Mouse (Mus musculus): Measurements from ENCODE around the gene Gas7. TPM values are rescaled to one million over a fixed set of nuclear protein-coding genes. Genes with fewer than 3 reads are reported as not detected.

The Gas7 gene
- polyA plus RNA-seq, 1 experiment from 2014 or later: 7.4 TPM

DNA sequence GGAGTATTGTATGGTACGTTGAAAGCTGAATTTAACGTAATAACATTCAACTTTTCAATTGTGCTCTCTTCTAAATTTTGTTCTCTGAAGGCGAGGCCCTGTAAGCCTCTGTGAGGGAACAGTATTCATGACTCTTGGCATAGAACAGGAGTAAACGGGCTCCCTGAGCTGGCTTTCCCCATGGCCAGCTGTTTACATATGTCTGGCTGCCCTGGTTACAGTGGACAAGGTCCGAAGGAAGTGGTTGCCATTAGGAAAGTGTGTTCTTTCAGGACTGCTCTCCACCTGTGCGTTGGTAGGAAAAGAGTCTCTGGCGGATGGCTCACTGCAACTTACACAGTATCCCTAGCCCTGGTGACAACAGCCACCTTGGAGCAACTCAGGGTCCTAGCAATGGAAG, 171.9 kb downstream of the Gas7 start:
- Histone ChIP-seq H3K27ac (ENCODE audit: poor library complexity, severe bottlenecking) (no peak overlapping the region), H3K4me1 (replicated peaks) (peaks cover 12% of the 10 kb centered on the region; the same call in 1 of the 2 replicates)
- WGBS: 79% methylated on average over 7 of the region's 7 CpGs

DNA sequence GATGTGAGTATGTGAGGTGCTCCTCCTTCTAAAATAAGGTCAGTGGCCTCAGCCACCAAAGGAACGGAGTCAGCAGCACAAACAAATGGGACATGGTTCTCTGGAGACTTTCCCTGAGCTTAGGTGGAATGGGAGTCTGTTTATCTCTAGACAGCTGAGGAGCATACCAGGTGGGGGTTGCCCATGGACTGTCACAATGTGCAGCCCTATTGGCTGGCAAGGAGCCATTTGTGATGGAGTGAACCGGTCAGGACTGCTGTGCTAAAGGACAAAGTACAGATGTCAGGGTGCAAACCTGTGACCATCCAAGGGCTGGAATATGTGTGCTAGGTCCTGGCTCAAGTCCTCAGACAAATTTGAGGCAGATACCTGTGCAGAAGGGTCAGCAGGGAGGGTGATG, 173.3 kb downstream of the Gas7 start:
- Histone ChIP-seq H3K9me3 (replicated peaks) (no peaks in the 10 kb centered on the region), H3K4me1 (replicated peaks) (peaks cover 12% of the 10 kb centered on the region; the same call in 1 of the 2 replicates), H3K9ac (no peak overlapping the region), H3K36me3 (no peaks in the 10 kb centered on the region), H3K27ac (ENCODE audit: poor library complexity, severe bottlenecking) (no peak overlapping the region), H3K27me3 (replicated peaks) (no peaks in the 10 kb centered on the region), H3K4me2 (no peak overlapping the region), H3K4me3 (no peak overlapping the region)
- WGBS: 40% methylated on average over 2 of the region's 2 CpGs
- no peak for ATAC-seq (ENCODE audit: insufficient number of reproducible peaks, low FRiP score)

More for the DNA sequence above, 171.9 kb downstream of the Gas7 start:
- no peak overlapping the region for H3K9ac ChIP-seq
- no peak for ATAC-seq (ENCODE audit: insufficient number of reproducible peaks, low FRiP score)
- no peak overlapping the region for H3K4me2 ChIP-seq
- no peaks in the 10 kb centered on the region for H3K36me3 ChIP-seq
- H3K27me3 ChIP-seq (replicated peaks): no peaks in the 10 kb centered on the region
- H3K4me3 ChIP-seq: no peak overlapping the region
- H3K9me3 ChIP-seq (replicated peaks): no peaks in the 10 kb centered on the region

- no peaks in the 10 kb centered on the region for H3K36me3 ChIP-seq
- no peak overlapping the region for H3K27ac ChIP-seq (ENCODE audit: poor library complexity, severe bottlenecking)
- no peak overlapping the region for H3K9ac ChIP-seq
- no peaks in the 10 kb centered on the region for H3K9me3 ChIP-seq (replicated peaks)
- WGBS: 80% methylated on average over 8 of the region's 8 CpGs
- H3K4me2 ChIP-seq: no peak overlapping the region
- ATAC-seq (ENCODE audit: insufficient number of reproducible peaks, low FRiP score): no peak
- no peak overlapping the region for H3K4me3 ChIP-seq
- no peaks in the 10 kb centered on the region for H3K27me3 ChIP-seq (replicated peaks)
- H3K4me1 ChIP-seq (replicated peaks): peaks cover 11% of the 10 kb centered on the region; the same call in 1 of the 2 replicates
Measured at GRCm38 (mm10) chr11:67632906-67633305, 177.7 kb downstream of the Gas7 start.

- WGBS: 62% methylated on average over 3 of the region's 3 CpGs
- ATAC-seq (ENCODE audit: insufficient number of reproducible peaks, low FRiP score): no peak
- Histone ChIP-seq H3K27ac (ENCODE audit: poor library complexity, severe bottlenecking) (no peak overlapping the region), H3K4me2 (no peak overlapping the region), H3K27me3 (replicated peaks) (no peaks in the 10 kb centered on the region), H3K4me3 (no peak overlapping the region), H3K9ac (no peak overlapping the region), H3K36me3 (no peaks in the 10 kb centered on the region), H3K9me3 (replicated peaks) (no peaks in the 10 kb centered on the region), H3K4me1 (replicated peaks) (peaks cover 3% of the 10 kb centered on the region; the same call in 1 of the 2 replicates)
Measured at GRCm38 (mm10) chr11:67633620-67634229, 178.5 kb downstream of the Gas7 start.

GRCm38 (mm10) chr11:67636201-67636600, 181.0 kb downstream of the Gas7 start:
- H3K4me3 ChIP-seq: no peak overlapping the region
- no peak overlapping the region for H3K4me2 ChIP-seq
- 50% methylated on average over 4 of the region's 4 CpGs for WGBS
- no peaks in the 10 kb centered on the region for H3K4me1 ChIP-seq (replicated peaks)
- H3K9me3 ChIP-seq (replicated peaks): no peaks in the 10 kb centered on the region
- no peak for ATAC-seq (ENCODE audit: insufficient number of reproducible peaks, low FRiP score)
- H3K27ac ChIP-seq (ENCODE audit: poor library complexity, severe bottlenecking): no peak overlapping the region
- H3K9ac ChIP-seq: no peak overlapping the region
- H3K27me3 ChIP-seq (replicated peaks): no peaks in the 10 kb centered on the region
- H3K36me3 ChIP-seq: no peaks in the 10 kb centered on the region

GRCm38 (mm10) chr11:67636905-67637586, 181.8 kb downstream of the Gas7 start:
- H3K36me3 ChIP-seq: no peaks in the 10 kb centered on the region
- 62% methylated on average over 6 of the region's 6 CpGs for WGBS
- H3K4me2 ChIP-seq: no peak overlapping the region
- H3K9ac ChIP-seq: no peak overlapping the region
- H3K4me1 ChIP-seq (replicated peaks): no peaks in the 10 kb centered on the region
- no peaks in the 10 kb centered on the region for H3K27me3 ChIP-seq (replicated peaks)
- no peak overlapping the region for H3K27ac ChIP-seq (ENCODE audit: poor library complexity, severe bottlenecking)
- H3K9me3 ChIP-seq (replicated peaks): no peaks in the 10 kb centered on the region
- ATAC-seq (ENCODE audit: insufficient number of reproducible peaks, low FRiP score): no peak
- no peak overlapping the region for H3K4me3 ChIP-seq

DNA sequence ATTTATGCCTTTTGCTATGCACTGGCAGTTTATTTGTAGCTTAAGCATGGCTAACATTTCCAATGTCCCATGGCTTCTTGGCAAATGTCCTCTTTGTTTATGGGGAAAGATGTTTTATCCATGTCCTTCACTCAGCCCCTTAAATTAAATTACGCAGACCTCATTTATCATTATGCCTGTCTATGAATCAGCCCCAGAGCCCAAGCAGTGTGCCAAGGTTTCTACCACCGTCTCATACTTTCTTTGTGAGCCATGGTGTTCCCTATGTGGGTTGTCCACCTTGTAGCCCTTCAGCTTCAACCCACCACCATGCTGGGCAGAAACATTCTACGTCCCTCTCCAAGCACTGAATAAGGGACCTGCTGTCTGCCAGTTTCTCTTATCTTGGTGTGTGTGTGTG, 183.2 kb downstream of the Gas7 start:
- Histone ChIP-seq H3K4me3 (no peak overlapping the region), H3K4me2 (no peak overlapping the region), H3K9ac (no peak overlapping the region), H3K27me3 (replicated peaks) (no peaks in the 10 kb centered on the region), H3K27ac (ENCODE audit: poor library complexity, severe bottlenecking) (no peak overlapping the region), H3K36me3 (no peaks in the 10 kb centered on the region), H3K9me3 (replicated peaks) (no peaks in the 10 kb centered on the region), H3K4me1 (replicated peaks) (0 out of 2 replicates have a peak, but pooled peaks cover 4% of the 10 kb centered on the region)
- 79% methylated on average over 3 of the region's 3 CpGs for WGBS
- no peak for ATAC-seq (ENCODE audit: insufficient number of reproducible peaks, low FRiP score)

- Histone ChIP-seq H3K36me3 (no peaks in the 10 kb centered on the region), H3K27ac (ENCODE audit: poor library complexity, severe bottlenecking) (no peak overlapping the region), H3K27me3 (replicated peaks) (no peaks in the 10 kb centered on the region), H3K4me3 (no peak overlapping the region), H3K4me1 (replicated peaks) (0 out of 2 replicates have a peak, but pooled peaks cover 6% of the 10 kb centered on the region), H3K9ac (no peak overlapping the region), H3K4me2 (no peak overlapping the region), H3K9me3 (replicated peaks) (no peaks in the 10 kb centered on the region)
- ATAC-seq (ENCODE audit: insufficient number of reproducible peaks, low FRiP score): no peak
- 80% methylated on average over 6 of the region's 6 CpGs for WGBS
Measured at GRCm38 (mm10) chr11:67640299-67640698, 185.1 kb downstream of the Gas7 start.

GRCm38 (mm10) chr11:67642421-67642820, 187.2 kb downstream of the Gas7 start:
- ATAC-seq (ENCODE audit: insufficient number of reproducible peaks, low FRiP score): no peak
- Histone ChIP-seq H3K27me3 (replicated peaks) (no peaks in the 10 kb centered on the region), H3K4me1 (replicated peaks) (peaks cover 8% of the 10 kb centered on the region; the same call in 1 of the 2 replicates), H3K9me3 (replicated peaks) (no peaks in the 10 kb centered on the region), H3K9ac (no peak overlapping the region), H3K4me2 (no peak overlapping the region), H3K36me3 (no peaks in the 10 kb centered on the region), H3K27ac (ENCODE audit: poor library complexity, severe bottlenecking) (no peak overlapping the region), H3K4me3 (no peak overlapping the region)
- WGBS: 94% methylated on average over 8 of the region's 8 CpGs

DNA sequence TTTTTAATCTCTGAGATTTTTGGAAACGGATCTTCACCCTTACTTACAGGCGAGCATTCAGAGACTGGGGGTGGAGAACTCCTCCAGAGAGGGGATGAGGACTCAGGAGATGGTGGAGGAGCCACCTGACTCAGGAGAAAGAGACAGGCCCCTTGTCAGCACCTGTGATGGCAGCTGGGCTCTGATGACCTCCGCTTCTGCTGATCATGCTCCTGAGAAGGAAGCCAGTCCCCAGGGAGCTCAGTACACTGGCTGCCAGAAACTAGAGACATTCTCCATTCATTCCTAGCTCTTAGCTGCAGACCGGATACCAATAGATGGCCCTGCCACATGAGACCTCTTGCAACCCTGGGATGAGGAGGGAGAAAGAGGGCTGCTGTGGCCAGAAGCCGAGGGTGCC, 187.6 kb downstream of the Gas7 start:
- Histone ChIP-seq H3K27me3 (replicated peaks) (no peaks in the 10 kb centered on the region), H3K4me2 (no peak overlapping the region), H3K9ac (no peak overlapping the region), H3K36me3 (no peaks in the 10 kb centered on the region), H3K27ac (ENCODE audit: poor library complexity, severe bottlenecking) (no peak overlapping the region), H3K9me3 (replicated peaks) (no peaks in the 10 kb centered on the region), H3K4me1 (replicated peaks) (peaks cover 10% of the 10 kb centered on the region; the same call in 1 of the 2 replicates), H3K4me3 (no peak overlapping the region)
- WGBS: 64% methylated on average over 5 of the region's 5 CpGs
- ATAC-seq (ENCODE audit: insufficient number of reproducible peaks, low FRiP score): no peak

DNA sequence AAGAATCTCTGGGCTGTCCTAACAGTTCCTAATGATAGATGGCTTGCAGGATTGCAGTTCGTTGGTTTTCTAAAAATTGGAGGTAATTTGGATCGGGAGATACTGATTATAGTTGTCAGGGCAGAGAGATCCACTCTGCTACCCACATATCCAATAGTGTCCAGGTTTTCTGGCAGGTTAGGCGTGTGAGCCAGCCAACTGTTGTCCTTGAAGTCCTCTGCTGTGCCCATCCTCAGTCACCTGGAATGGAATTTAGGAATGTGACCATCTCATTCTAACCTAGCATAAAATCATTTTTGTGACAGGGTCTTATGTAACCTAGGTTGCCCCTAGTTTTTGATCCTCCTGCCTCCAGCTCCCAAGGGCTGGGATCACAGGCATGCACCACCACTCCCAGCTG, 188.2 kb downstream of the Gas7 start:
- 77% methylated on average over 3 of the region's 3 CpGs for WGBS
- no peak for ATAC-seq (ENCODE audit: insufficient number of reproducible peaks, low FRiP score)
- H3K4me1 ChIP-seq (replicated peaks): peaks cover 10% of the 10 kb centered on the region; the same call in 1 of the 2 replicates

More for the DNA sequence above, 188.2 kb downstream of the Gas7 start:
- H3K9me3 ChIP-seq (replicated peaks): no peaks in the 10 kb centered on the region
- no peak overlapping the region for H3K9ac ChIP-seq
- H3K27ac ChIP-seq (ENCODE audit: poor library complexity, severe bottlenecking): no peak overlapping the region
- H3K27me3 ChIP-seq (replicated peaks): no peaks in the 10 kb centered on the region
- no peaks in the 10 kb centered on the region for H3K36me3 ChIP-seq
- H3K4me2 ChIP-seq: no peak overlapping the region
- H3K4me3 ChIP-seq: no peak overlapping the region
